Mouse (Mus musculus): ENCODE results near the gene Lce1a2. TPM values are rescaled to one million over a fixed set of nuclear protein-coding genes. Genes with fewer than 3 reads are reported as not detected.

Lce1a2 gene
- total RNA-seq, 2 experiments from 2014 or later, result not detected

GRCm38 (mm10) chr3:92637745-92638652 is 32.1 kb downstream of the Lce1a2 start:
- Histone ChIP-seq H3K4me3 (no peak overlapping the region), H3K27ac (no peak overlapping the region)
- DNase-seq (ENCODE audit: extremely low spot score in 1 of 2, low spot score in 2 of 2), result no peak
- no peak for TF ChIP-seq CTCF (IDR thresholded peaks at IDR 0.05)
- intact Hi-C loops (cut with DNase I), result no loop called here

- Histone ChIP-seq H3K4me3 (no peak within 1 kb of the TSS), H3K27ac (no peak within 1 kb of the TSS)
- no peak for DNase-seq (ENCODE audit: extremely low spot score in 1 of 2, low spot score in 2 of 2)
- intact Hi-C loops (cut with DNase I), result no loop called here
- TF ChIP-seq CTCF (IDR thresholded peaks at IDR 0.05), result no peak
These were observed 48.6 kb downstream of the Lce1a2 start, which contains the start of gene Lce6a for GRCm38 (mm10) chr3:92621560-92621959. TSS of gene Lce6a (minus strand) at chr3:92621660.

Other genes starting within 250 kb of the Lce1a2 start
- gene Gm9774, start 240.9 kb downstream of the Lce1a2 start, total RNA-seq (2021), result 1 to 10 TPM in 1 of 2 experiments, under 1 TPM in 1; 0.98 to 3.2 TPM
- gene Sprr2k, start 237.7 kb downstream of the Lce1a2 start, total RNA-seq (2021), result not detected
- gene Sprr1b, start 231.5 kb downstream of the Lce1a2 start, total RNA-seq (2021), result not detected
- gene Sprr3, start 211.6 kb downstream of the Lce1a2 start, total RNA-seq (2021), result not detected
- not detected for gene Sprr1a, start 184.4 kb downstream of the Lce1a2 start, total RNA-seq (2021)
- not detected for gene Sprr4, start 169.8 kb downstream of the Lce1a2 start, total RNA-seq (2021)
- gene 2310046K23Rik, start 135.8 kb downstream of the Lce1a2 start, total RNA-seq (2021), result not detected
- gene Ivl, start 96.6 kb downstream of the Lce1a2 start, total RNA-seq (2021), result not detected
- gene Smcp, start 81.3 kb downstream of the Lce1a2 start, total RNA-seq (2021), result not detected
- gene 2210017I01Rik, start 62.8 kb downstream of the Lce1a2 start, total RNA-seq (2021), result not detected
- gene Lce6a, start 48.7 kb downstream of the Lce1a2 start, total RNA-seq (2021), result not detected
- not detected for gene Lce1a1, start 22.0 kb downstream of the Lce1a2 start, total RNA-seq (2021)
- gene Lce1b, start 13.4 kb downstream of the Lce1a2 start, total RNA-seq (2021), result not detected
- not detected for gene Lce1c, start 8.9 kb upstream of the Lce1a2 start, total RNA-seq (2021)
- not detected for gene Lce1d, start 16.9 kb upstream of the Lce1a2 start, total RNA-seq (2021)
- gene Lce1e, start 38.8 kb upstream of the Lce1a2 start, total RNA-seq (2021), result not detected
- not detected for gene Lce1f, start 50.0 kb upstream of the Lce1a2 start, total RNA-seq (2021)
- gene Gm38119, start 68.8 kb upstream of the Lce1a2 start, total RNA-seq (2021), result not detected
- not detected for gene Lce1g, start 82.0 kb upstream of the Lce1a2 start, total RNA-seq (2021)
- not detected for gene Lce1h, start 94.8 kb upstream of the Lce1a2 start, total RNA-seq (2021)
- gene Lce1i, start 108.6 kb upstream of the Lce1a2 start, total RNA-seq (2021), result not detected
- not detected for gene Lce1j, start 120.2 kb upstream of the Lce1a2 start, total RNA-seq (2021)
- gene Lce1k, start 137.6 kb upstream of the Lce1a2 start, total RNA-seq (2021), result not detected
- gene Kprp, start 156.9 kb upstream of the Lce1a2 start, total RNA-seq (2021), result not detected
- not detected for gene Lce1l, start 181.0 kb upstream of the Lce1a2 start, total RNA-seq (2021)
- not detected for gene 2310050C09Rik, start 199.9 kb upstream of the Lce1a2 start, total RNA-seq (2021)